Comparison of ENCODE assay signal across 17 mouse cellular contexts in the genomic region with DNA sequence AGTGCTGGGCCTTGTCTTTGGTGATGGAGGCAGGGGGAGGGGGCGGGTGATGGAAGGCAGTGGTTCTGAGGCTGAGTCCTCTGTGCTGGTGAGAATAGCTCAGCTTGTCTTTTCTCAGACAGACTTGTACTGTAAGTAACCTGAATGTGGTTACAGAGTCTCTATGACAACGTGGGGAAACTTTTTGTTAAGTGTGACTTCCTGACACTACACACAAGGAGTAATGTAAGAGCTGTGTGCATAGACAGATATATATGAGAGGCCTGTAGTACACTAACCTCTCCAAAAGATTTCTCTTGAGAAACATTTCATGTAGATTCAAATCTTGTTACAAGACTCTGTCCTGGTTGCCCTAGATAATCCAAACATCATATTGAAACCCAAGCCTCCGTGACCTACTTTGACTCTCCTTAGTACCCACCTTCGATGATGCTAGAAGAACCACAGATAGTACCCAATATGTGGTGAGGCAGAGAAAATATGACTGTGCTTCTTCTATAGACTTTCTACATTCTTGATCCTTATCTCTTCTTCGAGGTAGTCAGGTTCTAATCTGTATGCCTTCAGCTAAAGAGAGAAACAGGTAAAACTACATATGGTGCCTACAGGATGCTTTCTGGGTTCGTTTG.
DNase-seq lines count a peak whose midpoint lies in the region; ATAC-seq lines count a peak whose summit lies in the region.
"Had no signal": no experiment of that assay in that cellular context is flagged by ENCODE, and none has a peak within 500 bp of the region (broad histone marks: within the 10 kb centered on the region; RNA-seq: fewer than 3 reads in every experiment).

No protein-coding gene starts in this region.

- peak; percentile 85 for ATAC-seq in CD4-positive, CD25-positive, alpha-beta regulatory T cell, adult 4 months
- ATAC-seq in activated CD4-positive, CD25-positive, alpha-beta regulatory T cell, adult 4 months: peak; percentile 80
- ATAC-seq: hindbrain, postnatal 0 days; lung, postnatal 0 days; Patski had no signal

- peak; percentile 69 for DNase-seq in naive thymus-derived CD4-positive, alpha-beta T cell, adult 2 months (ENCODE audit: low read depth)
- peak; percentile 27 for DNase-seq in thymus, postnatal 25 days
- no peak for DNase-seq in B cell, adult 2 months
- DNase-seq in gastrocnemius, postnatal 25 days: no peak
- no peak for DNase-seq in ovary, postnatal 10 days (ENCODE audit: low spot score)
- DNase-seq: adrenal gland, adult 8-10 months; cerebellum, adult 11-12 months; cerebellum, postnatal 10 days; gastrocnemius, postnatal 14 days; heart, adult 18-20 months; heart, postnatal 10 days; kidney, adult 18-20 months had no signal

Comparison
In these comparisons a context has a peak if more than half of its experiments do, and no peak if none do; other contexts are left out.
1. DNase-seq: peak in naive thymus-derived CD4-positive, alpha-beta T cell, adult 2 months (single experiment) and thymus, postnatal 25 days (single experiment); none in B cell, adult 2 months (0 of 2), gastrocnemius, postnatal 25 days (single experiment) and ovary, postnatal 10 days (single experiment).